Mouse (Mus musculus): ENCODE data around the gene Bmp3.

Gene Bmp3

GRCm38 (mm10) chr5:98918716-98919115 is 64.5 kb downstream of the Bmp3 start:
- DNase-seq (ENCODE audit: low spot score): no peak

- DNase-seq (ENCODE audit: low spot score): no peak
Measured at GRCm38 (mm10) chr5:98921608-98922007, 67.4 kb downstream of the Bmp3 start.

GRCm38 (mm10) chr5:98922921-98923320 is 68.7 kb downstream of the Bmp3 start:
- DNase-seq (ENCODE audit: low spot score): no peak
